Mouse (Mus musculus) stomach, postnatal 0 days (tissue): ENCODE data around the gene Cc2d2a. TPM values are rescaled to one million over a fixed set of nuclear protein-coding genes. Genes with fewer than 3 reads are reported as not detected.

Experiments
- ATAC-seq: fragments of 200-750 bp; cut with Nextera tagmentation; 2 replicates; pipeline ENCODE4 v1.8.0; 2017; ENCODE audit not compliant: low FRiP score, low TSS enrichment
- DNase-seq: peaks from one replicate; pipeline ENCODE4 v3.0.0-alpha.2; 2016; ENCODE audit warnings: low spot score
- H3K27ac ChIP-seq: fragments of 300-500 bp; sonication (generic); replicated peaks from 2 replicates; pipeline ENCODE4 v1.5.1; 2014; ENCODE audit warnings: mild to moderate bottlenecking, control low read depth
- H3K27me3 ChIP-seq: fragments of 300-500 bp; sonication (generic); 2 replicates; pipeline ENCODE4 v1.6.1; 2014; ENCODE audit warnings: low read length; ENCODE audit not compliant: control insufficient read depth, insufficient read depth
- H3K36me3 ChIP-seq: fragments of 300-500 bp; sonication (generic); 2 replicates; pipeline ENCODE4 v1.6.1; 2014; ENCODE audit warnings: low read length, mixed read lengths; ENCODE audit not compliant: control insufficient read depth, insufficient read depth
- H3K4me1 ChIP-seq: fragments of 300-500 bp; sonication (generic); replicated peaks from 2 replicates; pipeline ENCODE4 v1.6.1; 2014; ENCODE audit warnings: antibody characterized with exemption; ENCODE audit not compliant: control insufficient read depth, insufficient read depth
- H3K4me2 ChIP-seq: fragments of 300-500 bp; sonication (generic); replicated peaks from 2 replicates; pipeline ENCODE4 v1.6.1; 2014; ENCODE audit warnings: low read depth, mild to moderate bottlenecking, control low read depth, moderate library complexity
- H3K4me3 ChIP-seq: fragments of 300-500 bp; sonication (generic); 2 replicates; pipeline ENCODE4 v1.5.1; 2014; ENCODE audit warnings: low read depth, low read length, control low read depth
- H3K9ac ChIP-seq: fragments of 300-500 bp; sonication (generic); 2 replicates; pipeline ENCODE4 v1.6.1; 2014; ENCODE audit warnings: mild to moderate bottlenecking, low read length, control low read depth, mixed read lengths
- H3K9me3 ChIP-seq: fragments of 300-500 bp; sonication (generic); 2 replicates; pipeline ENCODE4 v1.6.1; 2016; ENCODE audit warnings: low read length; ENCODE audit not compliant: control insufficient read depth
- CTCF ChIP-seq: IDR thresholded peaks from 2 replicates; pipeline ENCODE4 v1.5.1; 2016; ENCODE audit warnings: antibody characterized with exemption, low read depth, mild to moderate bottlenecking, moderate library complexity
- EP300 ChIP-seq: optimal IDR thresholded peaks from 2 replicates; pipeline ENCODE3; 2016; ENCODE audit warnings: antibody characterized with exemption
- WGBS: fragments of 180-500 bp; shearing (Covaris S2); extraction: QIAGEN DNeasy Blood & Tissue Kit; methylation state at CpG from one replicate; pipeline ENCODE4 v1.1.7; 2014; 5-methylcytosine and 5-hydroxymethylcytosine counted together
- polyA plus RNA-seq: library from polyadenylated mRNA; unstranded; fragments of >200 nt; fragmentation: Nextera tagmentation; extraction: Ambion mirVana; gene quantifications from 2 replicates; pipeline ENCODE4 v1.2.1, GENCODE M21; 2015

The Cc2d2a gene
- polyA plus RNA-seq, 1 experiment from 2014 or later = 5.5 TPM

GRCm38 (mm10) chr5:43645020-43645419, 17.1 kb upstream of the Cc2d2a start:
- Histone ChIP-seq H3K9me3 (no peaks in the 10 kb centered on the region), H3K4me2 (no peak overlapping the region), H3K36me3 (no peaks in the 10 kb centered on the region), H3K27ac (no peak overlapping the region), H3K4me1 (no peaks in the 10 kb centered on the region), H3K9ac (no peak overlapping the region), H3K4me3 (no peak overlapping the region), H3K27me3 (no peaks in the 10 kb centered on the region)
- TF ChIP-seq EP300 (no peak), CTCF (no peak)
- 66% methylated on average over 4 of the region's 4 CpGs for WGBS
- ATAC-seq = no peak
- DNase-seq = no peak

GRCm38 (mm10) chr5:43647098-43647774, 14.9 kb upstream of the Cc2d2a start:
- Histone ChIP-seq H3K9me3 (no peaks in the 10 kb centered on the region), H3K9ac (no peak overlapping the region)

GRCm38 (mm10) chr5:43661498-43661897, 648 bp upstream of the Cc2d2a start:
- H3K9me3 ChIP-seq = no peaks in the 10 kb centered on the region
- no peaks in the 10 kb centered on the region; the same call in 1 of the 2 replicates for H3K4me1 ChIP-seq
- TF ChIP-seq CTCF (no peak), EP300 (no peak)
- no peaks in the 10 kb centered on the region for H3K27me3 ChIP-seq
- no peak for DNase-seq
- ATAC-seq = no peak
- 78% methylated on average over 3 of the region's 3 CpGs for WGBS
- no peak overlapping the region for H3K4me3 ChIP-seq
- H3K36me3 ChIP-seq = no peaks in the 10 kb centered on the region
- H3K4me2 ChIP-seq = peak overlapping the region; percentile 63
- H3K9ac ChIP-seq = no peak overlapping the region; the same call in 1 of the 2 replicates
- peak overlapping the region; percentile 93 for H3K27ac ChIP-seq

More at GRCm38 (mm10) chr5:43647098-43647774, 14.9 kb upstream of the Cc2d2a start:
- DNase-seq (peak; percentile 12), ATAC-seq (peak; percentile 73; the same call in 1 of the 2 replicates)
- no peaks in the 10 kb centered on the region for H3K36me3 ChIP-seq
- no peak overlapping the region for H3K27ac ChIP-seq
- H3K4me1 ChIP-seq = no peaks in the 10 kb centered on the region
- 54% methylated on average over 12 of the region's 12 CpGs for WGBS
- H3K27me3 ChIP-seq = no peaks in the 10 kb centered on the region
- TF ChIP-seq EP300 (no peak), CTCF (no peak)
- no peak overlapping the region for H3K4me2 ChIP-seq
- H3K4me3 ChIP-seq = no peak overlapping the region

- no peak for TF ChIP-seq CTCF
- TF ChIP-seq EP300 = no peak
- no peaks in the 10 kb centered on the region for H3K9me3 ChIP-seq
- ATAC-seq = no peak
- 0 out of 2 replicates have a peak, but pooled peaks cover 2% of the 10 kb centered on the region for H3K36me3 ChIP-seq
- no peaks in the 10 kb centered on the region for H3K27me3 ChIP-seq
- no peaks in the 10 kb centered on the region; the same call in 1 of the 2 replicates for H3K4me1 ChIP-seq
- WGBS = 27% methylated on average over 6 of the region's 6 CpGs
- H3K4me2 ChIP-seq = peak overlapping the region; percentile 63
- H3K9ac ChIP-seq = 0 out of 2 replicates have a peak overlapping the region, but pooled peaks have one; percentile 1
- H3K27ac ChIP-seq = peak overlapping the region; percentile 20; the same call in 1 of the 2 replicates
- peak; percentile 12 for DNase-seq
- peak overlapping the region; percentile 50 for H3K4me3 ChIP-seq
These were observed 1.4 kb downstream of the Cc2d2a start for GRCm38 (mm10) chr5:43663531-43663930.

- Histone ChIP-seq H3K9me3 (no peaks in the 10 kb centered on the region), H3K4me1 (no peaks in the 10 kb centered on the region; the same call in 1 of the 2 replicates), H3K27ac (no peak overlapping the region), H3K4me3 (no peak overlapping the region), H3K27me3 (no peaks in the 10 kb centered on the region), H3K36me3 (0 out of 2 replicates have a peak, but pooled peaks cover 2% of the 10 kb centered on the region), H3K4me2 (peak overlapping the region; percentile 21), H3K9ac (no peak overlapping the region)
- ATAC-seq (0 out of 2 replicates have a peak, but pooled peaks have one; percentile 47), DNase-seq (no peak)
- no peak for TF ChIP-seq EP300
- TF ChIP-seq CTCF = no peak
- 20% methylated on average over 5 of the region's 5 CpGs for WGBS
These were observed 3.0 kb downstream of the Cc2d2a start for GRCm38 (mm10) chr5:43665144-43665543.

GRCm38 (mm10) chr5:43669118-43669645, 7.0 kb downstream of the Cc2d2a start:
- 51% methylated on average over 8 of the region's 8 CpGs for WGBS
- peak; percentile 64 for DNase-seq
- 0 out of 2 replicates have a peak, but pooled peaks cover 2% of the 10 kb centered on the region for H3K36me3 ChIP-seq
- TF ChIP-seq EP300 (no peak), CTCF (no peak)
- no peak overlapping the region for H3K9ac ChIP-seq
- no peak overlapping the region for H3K27ac ChIP-seq
- H3K9me3 ChIP-seq = no peaks in the 10 kb centered on the region
- no peaks in the 10 kb centered on the region for H3K4me1 ChIP-seq
- H3K4me2 ChIP-seq = no peak overlapping the region
- H3K27me3 ChIP-seq = no peaks in the 10 kb centered on the region
- ATAC-seq = peak; percentile 78
- H3K4me3 ChIP-seq = no peak overlapping the region
